Mouse (Mus musculus) skeletal muscle tissue, adult 2 months (tissue): ENCODE results near the gene Naxd.

Source experiments
- DNase-seq: peaks from one replicate; pipeline ENCODE4 v3.0.0-alpha.2; 2012; ENCODE audit warnings: low read depth, low spot score

Gene Naxd

DNA sequence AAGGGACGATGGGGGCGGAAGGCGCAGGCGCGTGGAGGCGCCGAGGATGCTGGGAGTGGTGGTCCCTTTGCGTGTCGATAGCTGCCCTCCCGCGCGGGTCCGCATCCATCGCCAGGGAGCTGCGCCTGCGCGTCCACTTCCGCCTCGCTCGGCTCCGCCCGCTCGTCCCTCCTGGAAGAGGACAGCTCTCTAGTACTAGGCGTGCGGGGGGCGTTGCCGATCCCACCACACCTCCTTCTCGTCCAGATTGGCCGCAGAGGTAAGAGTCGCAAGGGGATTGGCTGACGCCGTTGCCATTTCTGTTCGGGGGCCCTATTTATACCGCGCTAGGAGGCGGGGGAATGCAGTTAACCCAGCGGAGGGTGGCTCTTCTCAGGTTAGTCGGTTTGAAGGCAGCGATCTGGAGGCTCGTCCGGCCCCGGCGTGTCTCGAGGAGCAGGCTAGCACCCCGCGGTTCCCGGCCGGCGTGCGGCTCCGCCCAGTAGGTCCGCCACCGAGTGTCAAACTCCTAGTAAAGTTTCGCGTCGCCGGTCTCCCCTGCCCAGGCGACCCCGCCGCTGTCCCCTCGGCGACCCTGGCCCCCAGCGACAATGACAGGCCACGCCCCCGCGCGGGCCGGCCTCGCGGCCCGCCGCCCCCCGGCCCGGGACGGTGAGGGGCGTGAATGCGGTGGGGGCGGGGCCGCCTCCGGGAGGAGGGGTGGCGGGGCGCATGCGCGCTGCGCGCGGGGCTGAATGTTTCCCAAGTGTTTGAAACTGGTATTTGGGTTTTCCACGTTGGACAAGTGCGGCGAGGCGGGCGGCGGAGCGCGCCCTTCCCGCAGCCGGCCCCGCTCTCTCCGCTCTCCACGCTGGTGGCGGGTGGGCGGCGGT is 58.6 kb downstream of the Naxd start:
- DNase-seq = peak; percentile 100

DNA sequence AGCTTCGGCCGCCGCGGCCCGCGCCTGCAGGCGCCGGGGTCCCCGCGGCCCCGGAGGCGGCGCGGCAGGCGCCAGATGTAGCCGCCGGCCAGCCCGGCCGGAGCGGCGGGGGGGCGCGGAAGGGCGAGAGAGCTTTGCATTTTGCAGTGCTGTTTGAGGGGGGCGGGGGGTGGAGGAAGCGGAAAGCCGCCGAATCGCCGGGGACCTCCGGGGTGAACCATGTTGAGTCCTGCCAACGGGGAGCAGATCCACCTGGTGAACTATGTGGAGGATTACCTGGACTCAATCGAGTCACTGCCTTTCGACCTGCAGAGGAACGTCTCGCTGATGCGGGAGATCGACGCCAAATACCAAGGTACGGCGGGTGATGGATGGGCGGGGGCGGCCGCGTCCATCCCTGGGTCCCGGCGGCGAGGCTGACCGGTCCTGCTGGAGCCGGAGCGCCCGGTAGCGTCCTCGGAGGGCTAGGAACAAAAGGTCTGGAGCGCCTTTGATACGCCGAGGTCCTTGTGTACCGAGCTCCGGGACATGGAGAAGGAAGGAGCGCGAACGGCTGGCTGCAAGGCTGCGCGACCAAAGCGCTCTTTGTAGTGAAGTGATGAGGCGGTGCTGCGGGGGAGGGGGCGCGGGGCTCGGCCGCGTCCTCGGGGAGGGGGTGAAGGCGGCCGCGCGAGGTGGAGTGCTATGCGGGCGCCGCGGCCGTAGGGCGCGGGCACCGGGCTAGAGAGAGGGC is 59.6 kb downstream of the Naxd start:
- DNase-seq = no peak

DNA sequence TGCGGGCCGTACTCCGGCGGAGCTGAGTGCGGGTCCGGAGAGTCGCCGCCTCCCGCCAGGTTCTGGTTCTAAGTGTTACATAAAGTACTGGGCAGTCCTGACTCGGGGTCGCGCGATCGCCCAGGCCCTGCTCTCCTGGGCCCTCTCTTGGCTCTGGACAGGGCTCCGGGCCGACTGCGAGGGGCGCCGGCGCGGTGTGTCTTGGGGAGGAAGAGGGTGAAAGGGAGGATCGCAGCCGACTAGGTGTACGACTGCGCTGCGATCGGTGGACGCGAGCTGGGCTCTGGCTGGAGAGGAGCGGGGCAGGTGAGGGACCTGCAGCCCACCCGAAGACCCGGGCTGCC is 60.1 kb downstream of the Naxd start:
- no peak for DNase-seq

DNA sequence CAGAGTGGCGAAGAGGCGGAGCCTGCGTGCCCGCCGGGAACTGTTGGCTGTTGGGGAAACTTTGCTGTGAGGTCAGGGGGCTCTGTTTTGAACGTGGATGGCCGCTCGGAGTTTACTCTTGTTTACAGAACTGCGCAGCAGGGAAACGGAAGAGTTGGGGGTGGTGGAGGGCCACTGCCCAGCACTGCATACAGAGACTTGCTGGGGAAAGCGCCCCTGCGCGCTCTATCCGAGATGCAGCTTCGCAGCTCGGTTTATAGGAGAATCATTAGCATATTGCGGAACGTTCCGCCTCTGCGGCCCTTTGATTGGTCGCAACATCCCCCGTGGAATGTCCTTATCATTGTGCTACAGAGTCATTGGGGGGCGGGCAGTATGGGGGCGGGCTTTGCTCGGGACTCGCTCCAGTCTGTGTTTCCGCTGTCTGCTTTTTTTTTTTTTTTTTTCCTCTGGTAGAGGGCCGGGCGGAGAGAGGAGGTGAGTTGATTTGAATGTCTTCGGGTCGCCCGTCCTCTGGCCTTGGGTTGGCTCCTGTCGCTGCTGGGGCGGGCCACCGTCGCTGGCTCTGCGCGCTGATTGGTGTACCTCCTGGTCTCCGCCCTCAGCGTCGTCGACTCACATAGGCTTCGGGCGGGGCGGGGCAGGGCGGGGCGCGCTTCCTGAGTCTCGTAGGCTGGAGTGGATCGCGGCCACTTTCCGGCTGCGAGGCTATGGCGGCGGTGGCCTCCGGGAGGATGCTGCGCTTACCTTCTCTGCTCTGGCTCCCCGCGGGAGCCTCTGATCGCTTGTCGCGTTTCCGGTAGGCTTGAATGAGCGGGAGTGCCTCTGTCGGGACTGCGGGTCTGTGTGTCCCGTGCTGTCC is 60.7 kb downstream of the Naxd start:
- DNase-seq = peak; percentile 99

DNA sequence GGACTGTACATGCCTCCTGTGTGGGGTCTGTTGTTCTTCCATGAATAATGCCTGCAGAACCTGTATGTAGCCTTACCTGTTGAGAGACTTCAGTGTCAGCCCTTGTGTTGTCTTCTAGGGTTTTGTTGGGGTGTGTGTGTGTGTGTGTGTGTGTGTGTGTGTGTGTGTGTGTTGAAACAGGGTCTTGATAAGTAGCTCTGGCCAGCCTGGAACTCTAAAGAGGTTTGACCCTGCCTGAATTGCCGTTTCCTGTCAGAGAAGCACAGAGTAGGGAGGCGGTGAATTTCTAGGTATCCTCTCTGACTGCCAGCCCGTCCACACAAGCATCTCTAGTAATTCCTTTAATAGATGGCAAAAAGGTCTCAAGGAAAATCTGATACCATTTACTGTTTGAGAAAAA is 62.2 kb downstream of the Naxd start:
- no peak for DNase-seq

DNA sequence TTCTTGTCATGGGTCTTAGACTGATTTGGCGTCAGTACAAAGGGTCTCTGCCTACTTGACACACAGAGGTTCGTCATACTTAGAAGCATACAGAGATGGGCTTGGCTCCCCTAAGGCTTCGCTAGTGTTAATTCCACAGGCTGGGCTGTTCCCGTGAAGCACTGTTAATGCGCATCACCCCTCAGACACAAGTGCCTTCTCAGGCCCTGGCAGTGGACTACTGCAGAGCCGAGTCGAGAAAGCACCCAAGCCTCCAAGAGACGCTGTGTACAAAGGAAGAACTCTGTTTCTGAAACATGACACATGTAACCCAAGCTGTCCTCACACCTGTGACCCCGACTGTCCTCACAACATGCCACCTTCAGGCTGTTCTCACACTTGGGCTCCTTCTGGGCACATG is 62.9 kb downstream of the Naxd start:
- DNase-seq = no peak

DNA sequence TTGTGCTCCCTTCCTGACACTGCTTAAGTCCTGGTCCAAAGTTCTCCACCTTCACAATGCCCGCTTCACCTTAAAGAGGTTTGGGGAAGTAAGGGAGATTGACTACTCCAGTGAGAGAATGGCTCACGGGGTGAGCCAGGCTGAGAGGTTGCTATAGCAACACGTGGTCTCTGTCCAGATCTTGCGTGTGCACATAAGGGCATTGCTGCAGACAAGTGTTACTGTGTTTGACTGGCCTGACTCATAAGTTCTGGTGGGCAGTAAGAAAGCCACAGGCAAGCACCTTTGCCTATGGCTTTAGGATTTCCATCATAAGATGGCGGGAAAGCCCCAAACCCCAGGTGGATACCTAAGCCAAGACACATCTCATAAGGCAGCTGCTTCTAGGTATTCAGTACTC is 66.9 kb downstream of the Naxd start:
- no peak for DNase-seq
